Mouse (Mus musculus): ENCODE measurements around the gene Jak2. TPM values are rescaled to one million over a fixed set of nuclear protein-coding genes. Genes with fewer than 3 reads are reported as not detected.

Jak2 gene
- total and polyA plus RNA-seq, 3 experiments: 4.3 to 19.5 (median 17.8) TPM

DNA sequence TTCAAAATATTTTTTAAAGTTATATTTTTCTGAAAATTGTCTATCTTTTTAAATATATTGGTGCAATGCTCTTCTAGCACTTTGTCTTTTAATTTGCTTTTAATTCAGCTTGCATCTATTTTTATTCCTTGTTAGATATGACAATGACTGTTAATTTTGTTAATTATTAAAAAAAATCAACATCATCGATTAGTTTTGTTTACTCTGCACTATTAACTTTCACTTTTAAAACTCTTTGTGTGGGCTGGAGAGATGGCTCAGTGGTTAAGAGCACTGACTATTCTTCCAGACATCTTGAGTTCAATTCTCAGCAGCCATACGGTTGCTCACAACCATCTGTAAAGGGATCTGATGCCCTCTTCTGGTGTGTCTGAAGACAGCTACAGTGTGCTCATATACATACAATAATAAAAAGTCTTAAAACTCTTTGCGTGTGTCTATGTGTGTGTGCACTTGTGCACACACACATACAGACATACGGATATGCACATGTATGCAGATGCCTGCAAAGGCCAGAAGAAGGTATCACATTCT lies 17.2 kb downstream of the Jak2 start:
- peaks cover 1% of the 10 kb centered on the region; the same call in 1 of the 2 replicates for H3K79me2 ChIP-seq (replicated peaks; ENCODE audit: control insufficient read depth, insufficient read depth, low read length)
- no peak for DNase-seq
- H3K4me1 ChIP-seq (ENCODE audit: control insufficient read depth, insufficient read depth, low read length): peaks cover 15% of the 10 kb centered on the region
- 86% methylated on average over 4 of the region's 4 CpGs for WGBS
- H3K9ac ChIP-seq (ENCODE audit: low read depth, low read length): no peak overlapping the region
- H3K4me3 ChIP-seq: no peak overlapping the region
- no peak overlapping the region for H3K27ac ChIP-seq
- H3K36me3 ChIP-seq (ENCODE audit: control insufficient read depth, insufficient read depth, low read length): peaks cover 5% of the 10 kb centered on the region
- intact Hi-C loops (cut with DNase I): loop anchor here (5.0 kb wide), 1 partner anchor 202 kb away; no protein-coding TSS in a partner anchor
- peak; percentile 37 for TF ChIP-seq CTCF (IDR thresholded peaks at IDR 0.05)
- no peak for TF ChIP-seq EP300 (IDR thresholded peaks at IDR 0.05; ENCODE audit: insufficient read depth, low read depth, low read length)
- TF ChIP-seq POLR2A (IDR thresholded peaks at IDR 0.05; ENCODE audit: insufficient read depth, low read depth, low read length): no peak
- H3K27me3 ChIP-seq (ENCODE audit: control insufficient read depth, insufficient read depth, low read length): no peaks in the 10 kb centered on the region

DNA sequence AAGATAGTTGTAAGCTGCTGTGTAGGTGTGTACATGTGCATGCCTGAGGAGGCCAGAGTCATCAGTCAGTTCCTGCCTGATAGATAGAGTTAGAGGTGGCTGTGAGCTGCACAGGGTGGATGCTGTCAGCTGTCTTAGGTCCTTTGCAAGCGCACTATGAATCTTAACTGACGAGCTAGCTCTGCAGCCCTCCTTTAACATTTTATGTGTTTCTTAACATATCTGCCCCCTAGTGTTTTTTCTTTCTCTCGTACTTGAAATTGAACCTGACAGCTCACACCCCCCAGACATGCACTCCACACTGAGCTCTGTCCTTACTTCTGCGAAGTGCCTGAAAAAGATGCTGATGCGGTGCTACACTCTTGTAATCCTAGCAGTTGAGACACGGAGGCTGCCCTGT lies 18.6 kb downstream of the Jak2 start:
- 38% methylated on average over 6 of the region's 6 CpGs for WGBS
- Histone ChIP-seq H3K36me3 (ENCODE audit: control insufficient read depth, insufficient read depth, low read length) (peaks cover 3% of the 10 kb centered on the region; the same call in 1 of the 2 replicates), H3K27ac (no peak overlapping the region; the same call in 1 of the 2 replicates), H3K79me2 (replicated peaks; ENCODE audit: control insufficient read depth, insufficient read depth, low read length) (peaks cover 1% of the 10 kb centered on the region; the same call in 1 of the 2 replicates), H3K9ac (ENCODE audit: low read depth, low read length) (no peak overlapping the region), H3K4me3 (no peak overlapping the region), H3K27me3 (ENCODE audit: control insufficient read depth, insufficient read depth, low read length) (no peaks in the 10 kb centered on the region), H3K4me1 (ENCODE audit: control insufficient read depth, insufficient read depth, low read length) (peaks cover 10% of the 10 kb centered on the region)
- TF ChIP-seq POLR2A (IDR thresholded peaks at IDR 0.05; ENCODE audit: insufficient read depth, low read depth, low read length) (no peak), EP300 (IDR thresholded peaks at IDR 0.05; ENCODE audit: insufficient read depth, low read depth, low read length) (no peak), CTCF (IDR thresholded peaks at IDR 0.05) (peak; percentile 43)
- intact Hi-C loops (cut with DNase I): no loop called here
- no peak for DNase-seq

DNA sequence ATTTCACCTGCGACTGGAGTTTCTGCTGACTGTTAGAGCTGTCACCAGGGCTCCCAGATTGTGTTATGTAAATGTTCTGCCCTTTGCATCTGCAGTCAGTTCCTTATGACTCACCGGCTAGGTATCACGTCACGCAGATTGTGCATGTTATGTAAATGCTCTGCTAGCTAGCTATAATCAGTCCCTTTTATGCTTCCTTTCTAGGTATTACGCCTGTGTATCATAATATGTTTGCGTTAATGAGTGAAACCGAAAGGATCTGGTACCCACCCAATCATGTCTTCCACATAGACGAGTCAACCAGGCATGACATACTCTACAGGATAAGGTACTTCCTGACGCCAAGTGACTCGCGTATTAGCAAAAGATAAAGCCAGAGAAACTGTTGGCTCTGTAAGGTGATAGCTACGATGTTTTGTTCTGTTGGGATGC lies 19.5 kb downstream of the Jak2 start:
- Histone ChIP-seq H3K4me3 (peak overlapping the region; percentile 44), H3K27me3 (ENCODE audit: control insufficient read depth, insufficient read depth, low read length) (no peaks in the 10 kb centered on the region), H3K4me1 (ENCODE audit: control insufficient read depth, insufficient read depth, low read length) (peaks cover 8% of the 10 kb centered on the region), H3K36me3 (ENCODE audit: control insufficient read depth, insufficient read depth, low read length) (peaks cover 3% of the 10 kb centered on the region; the same call in 1 of the 2 replicates), H3K9ac (ENCODE audit: low read depth, low read length) (peak overlapping the region; percentile 69), H3K79me2 (replicated peaks; ENCODE audit: control insufficient read depth, insufficient read depth, low read length) (peaks cover 1% of the 10 kb centered on the region; the same call in 1 of the 2 replicates), H3K27ac (peak overlapping the region; percentile 71)
- WGBS: 15% methylated on average over 12 of the region's 12 CpGs
- intact Hi-C loops (cut with DNase I): no loop called here
- peak in 1 of 2 experiments; percentile 54 for DNase-seq
- TF ChIP-seq EP300 (IDR thresholded peaks at IDR 0.05; ENCODE audit: insufficient read depth, low read depth, low read length) (no peak), CTCF (IDR thresholded peaks at IDR 0.05) (no peak), POLR2A (IDR thresholded peaks at IDR 0.05; ENCODE audit: insufficient read depth, low read depth, low read length) (peak; percentile 44; the same call in 1 of the 2 replicates)

DNA sequence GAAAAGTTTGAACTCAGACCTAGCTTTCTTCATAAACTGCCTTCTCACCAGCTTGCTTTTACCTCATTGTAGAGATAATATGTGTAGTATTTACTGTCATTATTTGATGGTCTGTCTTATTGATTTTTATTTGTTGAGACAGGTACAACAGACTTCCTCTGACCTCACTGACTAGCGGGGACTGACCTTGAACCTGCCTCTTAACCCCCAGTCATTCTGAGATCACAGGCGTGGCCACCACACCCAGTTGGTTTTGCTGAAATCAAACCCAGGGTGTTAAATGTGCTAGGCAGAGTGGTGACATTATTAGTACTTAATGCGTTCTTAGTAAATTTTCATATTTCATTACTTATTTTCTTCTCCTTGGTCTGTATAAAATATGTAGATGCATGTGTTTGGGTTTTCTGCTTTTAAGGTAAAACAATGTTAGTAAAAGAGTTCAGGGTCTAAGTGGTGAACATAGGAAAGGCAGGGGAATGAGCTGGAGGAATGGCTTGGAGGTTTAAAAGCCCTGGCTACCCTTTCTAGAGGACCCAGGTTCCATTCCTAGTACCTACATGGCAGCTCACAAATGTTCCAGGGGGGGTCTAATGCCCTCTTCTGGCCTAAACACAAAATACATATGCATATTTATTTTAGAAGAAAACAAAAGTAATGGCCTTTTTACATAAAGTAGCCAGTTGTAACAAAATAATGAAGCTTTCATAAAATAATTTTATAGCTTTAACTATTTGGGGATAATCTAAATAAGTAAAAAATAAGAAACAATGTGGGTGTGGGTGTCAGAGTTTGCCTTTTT lies 20.6 kb downstream of the Jak2 start:
- TF ChIP-seq EP300 (IDR thresholded peaks at IDR 0.05; ENCODE audit: insufficient read depth, low read depth, low read length) (no peak), POLR2A (IDR thresholded peaks at IDR 0.05; ENCODE audit: insufficient read depth, low read depth, low read length) (no peak), CTCF (IDR thresholded peaks at IDR 0.05) (peak; percentile 48)
- 96% methylated on average over 3 of the region's 3 CpGs for WGBS
- H3K9ac ChIP-seq (ENCODE audit: low read depth, low read length): no peak overlapping the region
- H3K27ac ChIP-seq: no peak overlapping the region
- peaks cover 1% of the 10 kb centered on the region; the same call in 1 of the 2 replicates for H3K79me2 ChIP-seq (replicated peaks; ENCODE audit: control insufficient read depth, insufficient read depth, low read length)
- DNase-seq: no peak
- H3K36me3 ChIP-seq (ENCODE audit: control insufficient read depth, insufficient read depth, low read length): peaks cover 3% of the 10 kb centered on the region; the same call in 1 of the 2 replicates
- intact Hi-C loops (cut with DNase I): no loop called here
- H3K4me1 ChIP-seq (ENCODE audit: control insufficient read depth, insufficient read depth, low read length): peaks cover 8% of the 10 kb centered on the region
- no peak overlapping the region for H3K4me3 ChIP-seq
- H3K27me3 ChIP-seq (ENCODE audit: control insufficient read depth, insufficient read depth, low read length): no peaks in the 10 kb centered on the region

DNA sequence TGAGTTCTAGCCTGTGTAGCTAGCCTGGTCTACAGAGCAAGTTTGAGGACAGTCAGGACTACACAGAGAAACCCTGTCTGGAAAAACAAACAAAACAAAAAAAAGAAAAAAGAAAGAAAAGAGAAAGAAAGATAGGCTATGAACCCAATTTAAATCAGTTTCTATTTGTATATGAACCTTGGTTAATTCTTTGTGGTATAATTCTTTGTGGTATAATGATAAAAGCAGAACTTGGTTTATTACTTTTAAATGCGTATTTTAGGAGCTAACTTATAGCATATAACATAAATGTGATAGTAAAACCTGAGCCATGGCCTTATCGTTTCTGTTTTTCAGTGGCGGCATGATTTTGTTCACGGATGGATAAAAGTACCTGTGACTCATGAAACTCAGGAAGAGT lies 24.8 kb downstream of the Jak2 start:
- intact Hi-C loops (cut with DNase I): no loop called here
- peaks cover under 1% of the 10 kb centered on the region for H3K36me3 ChIP-seq (ENCODE audit: control insufficient read depth, insufficient read depth, low read length)
- no peaks in the 10 kb centered on the region for H3K4me1 ChIP-seq (ENCODE audit: control insufficient read depth, insufficient read depth, low read length)
- no peak for DNase-seq
- H3K27me3 ChIP-seq (ENCODE audit: control insufficient read depth, insufficient read depth, low read length): no peaks in the 10 kb centered on the region
- H3K27ac ChIP-seq: no peak overlapping the region
- 96% methylated on average over 4 of the region's 4 CpGs for WGBS
- no peak overlapping the region for H3K4me3 ChIP-seq
- TF ChIP-seq CTCF (IDR thresholded peaks at IDR 0.05) (no peak), POLR2A (IDR thresholded peaks at IDR 0.05; ENCODE audit: insufficient read depth, low read depth, low read length) (no peak), EP300 (IDR thresholded peaks at IDR 0.05; ENCODE audit: insufficient read depth, low read depth, low read length) (no peak)
- no peaks in the 10 kb centered on the region for H3K79me2 ChIP-seq (replicated peaks; ENCODE audit: control insufficient read depth, insufficient read depth, low read length)
- H3K9ac ChIP-seq (ENCODE audit: low read depth, low read length): no peak overlapping the region
